Mouse (Mus musculus) heart, embryonic 16.5 days (tissue): ENCODE data around the gene Adamtsl1. TPM values are rescaled to one million over a fixed set of nuclear protein-coding genes. Genes with fewer than 3 reads are reported as not detected.

Source experiments
- ATAC-seq: fragments of 200-750 bp; cut with Nextera tagmentation; replicated peaks from 2 replicates; pipeline ENCODE4 v1.8.0; 2017; ENCODE audit warnings: moderate number of reproducible peaks; ENCODE audit not compliant: insufficient read depth, low FRiP score; ENCODE audit errors: extremely low read depth
- H3K27ac ChIP-seq: fragments of 300-500 bp; sonication (generic); 2 replicates; pipeline ENCODE4 v1.5.1; 2014; ENCODE audit warnings: mild to moderate bottlenecking, low read length, control low read depth, moderate library complexity
- H3K27me3 ChIP-seq: fragments of 300-500 bp; sonication (generic); 2 replicates; pipeline ENCODE4 v1.6.1; 2014; ENCODE audit warnings: low read length, mixed read lengths; ENCODE audit not compliant: control insufficient read depth, insufficient read depth
- H3K36me3 ChIP-seq: fragments of 300-500 bp; sonication (generic); 2 replicates; pipeline ENCODE4 v1.6.1; 2014; ENCODE audit not compliant: control insufficient read depth, insufficient read depth
- H3K4me1 ChIP-seq: fragments of 300-500 bp; sonication (generic); 2 replicates; pipeline ENCODE4 v1.6.1; 2014; ENCODE audit warnings: low read length, mixed read lengths; ENCODE audit not compliant: control insufficient read depth, insufficient read depth
- H3K4me2 ChIP-seq: fragments of 300-500 bp; sonication (generic); 2 replicates; pipeline ENCODE4 v1.6.1; 2014; ENCODE audit warnings: low read depth, mild to moderate bottlenecking, control low read depth, low read length
- H3K4me3 ChIP-seq: fragments of 300-500 bp; sonication (generic); 2 replicates; pipeline ENCODE4 v1.5.1; 2014; ENCODE audit warnings: mild to moderate bottlenecking, control low read depth, low read length
- H3K9ac ChIP-seq: fragments of 300-500 bp; sonication (generic); 2 replicates; pipeline ENCODE4 v1.6.1; 2014; ENCODE audit warnings: low read length, control low read depth
- H3K9me3 ChIP-seq: fragments of 300-500 bp; sonication (generic); replicated peaks from 2 replicates; pipeline ENCODE4 v1.6.1; 2016; ENCODE audit warnings: low read length; ENCODE audit not compliant: control insufficient read depth
- WGBS: fragments of 180-500 bp; shearing (Covaris S2); extraction: QIAGEN DNeasy Blood & Tissue Kit; methylation state at CpG from one replicate; pipeline ENCODE4 v1.1.7; 2014; 5-methylcytosine and 5-hydroxymethylcytosine counted together
- polyA plus RNA-seq: library from polyadenylated mRNA; unstranded; fragments of >200 nt; fragmentation: Nextera tagmentation; extraction: Ambion mirVana; gene quantifications from 2 replicates; pipeline ENCODE4 v1.2.1, GENCODE M21; 2015

Adamtsl1 gene
- polyA plus RNA-seq, 1 experiment from 2014 or later, result 7.9 TPM

- 0 out of 2 replicates have a peak, but pooled peaks cover 2% of the 10 kb centered on the region for H3K27me3 ChIP-seq
- no peaks in the 10 kb centered on the region for H3K9me3 ChIP-seq
- H3K9ac ChIP-seq, result no peak overlapping the region
- no peak overlapping the region for H3K4me2 ChIP-seq
- H3K27ac ChIP-seq, result no peak overlapping the region
- no peak overlapping the region for H3K4me3 ChIP-seq
- no peaks in the 10 kb centered on the region for H3K36me3 ChIP-seq
- WGBS, result 71% methylated on average over 1 of the region's 1 CpGs
- no peaks in the 10 kb centered on the region for H3K4me1 ChIP-seq
- no peak for ATAC-seq
These were observed 15.9 kb downstream of the Adamtsl1 start for GRCm38 (mm10) chr4:85529852-85530251.

- H3K36me3 ChIP-seq, result no peaks in the 10 kb centered on the region
- no peaks in the 10 kb centered on the region for H3K4me1 ChIP-seq
- H3K9ac ChIP-seq, result no peak overlapping the region
- no peak overlapping the region for H3K4me2 ChIP-seq
- H3K4me3 ChIP-seq, result no peak overlapping the region
- no peaks in the 10 kb centered on the region for H3K27me3 ChIP-seq
- no peak overlapping the region for H3K27ac ChIP-seq
- ATAC-seq, result no peak
- WGBS, result 72% methylated on average over 5 of the region's 5 CpGs
- no peaks in the 10 kb centered on the region for H3K9me3 ChIP-seq
These were observed 25.7 kb downstream of the Adamtsl1 start for GRCm38 (mm10) chr4:85539677-85540076.

- ATAC-seq, result no peak
- Histone ChIP-seq H3K4me1 (no peaks in the 10 kb centered on the region), H3K4me2 (no peak overlapping the region), H3K27me3 (no peaks in the 10 kb centered on the region), H3K9ac (no peak overlapping the region), H3K4me3 (no peak overlapping the region), H3K36me3 (no peaks in the 10 kb centered on the region), H3K9me3 (no peaks in the 10 kb centered on the region), H3K27ac (no peak overlapping the region)
- WGBS, result 72% methylated on average over 4 of the region's 4 CpGs
These were observed 29.2 kb downstream of the Adamtsl1 start for GRCm38 (mm10) chr4:85543221-85543620.

GRCm38 (mm10) chr4:85554696-85555095 is 40.7 kb downstream of the Adamtsl1 start:
- no peak overlapping the region for H3K9ac ChIP-seq
- ATAC-seq, result no peak
- 63% methylated on average over 3 of the region's 3 CpGs for WGBS
- no peaks in the 10 kb centered on the region for H3K4me1 ChIP-seq
- H3K27ac ChIP-seq, result no peak overlapping the region
- no peaks in the 10 kb centered on the region for H3K9me3 ChIP-seq
- no peak overlapping the region for H3K4me2 ChIP-seq
- H3K27me3 ChIP-seq, result no peaks in the 10 kb centered on the region
- H3K36me3 ChIP-seq, result no peaks in the 10 kb centered on the region
- H3K4me3 ChIP-seq, result no peak overlapping the region

- no peak overlapping the region for H3K4me3 ChIP-seq
- H3K27ac ChIP-seq, result no peak overlapping the region
- H3K36me3 ChIP-seq, result no peaks in the 10 kb centered on the region
- H3K9ac ChIP-seq, result no peak overlapping the region
- no peak for ATAC-seq
- H3K27me3 ChIP-seq, result no peaks in the 10 kb centered on the region
- no peak overlapping the region for H3K4me2 ChIP-seq
- 55% methylated on average over 6 of the region's 6 CpGs for WGBS
- H3K4me1 ChIP-seq, result no peaks in the 10 kb centered on the region
- H3K9me3 ChIP-seq, result no peaks in the 10 kb centered on the region
These were observed 45.8 kb downstream of the Adamtsl1 start for GRCm38 (mm10) chr4:85559753-85560152.

- Histone ChIP-seq H3K9ac (no peak overlapping the region), H3K4me1 (no peaks in the 10 kb centered on the region), H3K27me3 (no peaks in the 10 kb centered on the region), H3K27ac (no peak overlapping the region), H3K4me2 (no peak overlapping the region), H3K9me3 (no peaks in the 10 kb centered on the region), H3K36me3 (no peaks in the 10 kb centered on the region), H3K4me3 (no peak overlapping the region)
- WGBS, result 79% methylated on average over 2 of the region's 2 CpGs
- ATAC-seq, result no peak
These were observed 71.5 kb downstream of the Adamtsl1 start for GRCm38 (mm10) chr4:85585426-85585825.

GRCm38 (mm10) chr4:85588928-85589327 is 75.0 kb downstream of the Adamtsl1 start:
- no peak overlapping the region for H3K9ac ChIP-seq
- no peak overlapping the region for H3K4me3 ChIP-seq
- H3K27ac ChIP-seq, result no peak overlapping the region
- H3K4me2 ChIP-seq, result no peak overlapping the region
- WGBS, result 71% methylated on average over 4 of the region's 4 CpGs
- no peaks in the 10 kb centered on the region for H3K9me3 ChIP-seq
- H3K36me3 ChIP-seq, result no peaks in the 10 kb centered on the region
- no peak for ATAC-seq
- H3K27me3 ChIP-seq, result no peaks in the 10 kb centered on the region
- H3K4me1 ChIP-seq, result no peaks in the 10 kb centered on the region

- Histone ChIP-seq H3K9ac (no peak overlapping the region), H3K9me3 (no peaks in the 10 kb centered on the region), H3K4me2 (no peak overlapping the region), H3K4me3 (no peak overlapping the region), H3K27me3 (no peaks in the 10 kb centered on the region), H3K36me3 (no peaks in the 10 kb centered on the region), H3K4me1 (no peaks in the 10 kb centered on the region), H3K27ac (no peak overlapping the region)
- ATAC-seq, result no peak
- 65% methylated on average over 7 of the region's 7 CpGs for WGBS
These were observed 77.1 kb downstream of the Adamtsl1 start for GRCm38 (mm10) chr4:85591037-85591436.

- H3K9me3 ChIP-seq, result no peaks in the 10 kb centered on the region
- no peak overlapping the region for H3K4me2 ChIP-seq
- ATAC-seq, result no peak
- H3K9ac ChIP-seq, result no peak overlapping the region
- H3K27ac ChIP-seq, result no peak overlapping the region
- no peaks in the 10 kb centered on the region for H3K36me3 ChIP-seq
- H3K27me3 ChIP-seq, result no peaks in the 10 kb centered on the region
- no peak overlapping the region for H3K4me3 ChIP-seq
- no peaks in the 10 kb centered on the region for H3K4me1 ChIP-seq
These were observed 80.2 kb downstream of the Adamtsl1 start for GRCm38 (mm10) chr4:85594159-85594558.

- no peak for ATAC-seq
- no peaks in the 10 kb centered on the region for H3K9me3 ChIP-seq
- 77% methylated on average over 3 of the region's 3 CpGs for WGBS
- no peak overlapping the region for H3K4me3 ChIP-seq
- H3K4me2 ChIP-seq, result no peak overlapping the region
- no peak overlapping the region for H3K27ac ChIP-seq
- no peaks in the 10 kb centered on the region for H3K36me3 ChIP-seq
- H3K27me3 ChIP-seq, result no peaks in the 10 kb centered on the region
- no peaks in the 10 kb centered on the region for H3K4me1 ChIP-seq
- no peak overlapping the region for H3K9ac ChIP-seq
These were observed 99.4 kb downstream of the Adamtsl1 start for GRCm38 (mm10) chr4:85613331-85613730.
